Mouse (Mus musculus) hindbrain, embryonic 10.5 days (tissue): ENCODE data around the gene Utp6. TPM values are rescaled to one million over a fixed set of nuclear protein-coding genes. Genes with fewer than 3 reads are reported as not detected.
"Not testable (repeated sequence)": the region's sequence is repeated elsewhere in the genome, so short reads cannot be mapped to it uniquely, and the experiment has no call there.

Source experiments
- DNase-seq: peaks from one replicate; pipeline ENCODE4 v3.0.0-alpha.2; 2017; ENCODE audit warnings: low spot score
- H3K27ac ChIP-seq: fragments of 300-500 bp; sonication (generic); 2 replicates; pipeline ENCODE4 v1.5.1; 2016; ENCODE audit warnings: mild to moderate bottlenecking, moderate library complexity
- H3K27me3 ChIP-seq: fragments of 300-500 bp; sonication (generic); 2 replicates; pipeline ENCODE4 v1.6.1; 2016; ENCODE audit warnings: mild to moderate bottlenecking; ENCODE audit not compliant: poor library complexity, insufficient read depth, severe bottlenecking
- H3K36me3 ChIP-seq: fragments of 300-500 bp; sonication (generic); 2 replicates; pipeline ENCODE4 v1.6.1; 2016; ENCODE audit warnings: mild to moderate bottlenecking, moderate library complexity
- H3K4me1 ChIP-seq: fragments of 300-500 bp; sonication (generic); replicated peaks from 2 replicates; pipeline ENCODE4 v1.6.1; 2016; ENCODE audit warnings: mild to moderate bottlenecking
- H3K4me3 ChIP-seq: fragments of 300-500 bp; sonication (generic); 2 replicates; pipeline ENCODE4 v1.5.1; 2016; ENCODE audit warnings: mild to moderate bottlenecking, moderate library complexity
- H3K9me3 ChIP-seq: fragments of 300-500 bp; sonication (generic); 2 replicates; pipeline ENCODE4 v1.6.1; 2016; ENCODE audit warnings: mild to moderate bottlenecking, moderate library complexity
- WGBS: fragments of 180-500 bp; shearing (Covaris S2); methylation state at CpG from one replicate; pipeline ENCODE4 v1.1.7; 2016; 5-methylcytosine and 5-hydroxymethylcytosine counted together
- polyA plus RNA-seq: library from polyadenylated mRNA; unstranded; fragments of >200 nt; fragmentation: Nextera tagmentation; extraction: Ambion mirVana; gene quantifications from 2 replicates; pipeline ENCODE4 v1.2.1, GENCODE M21; 2016

Utp6 gene
- 44.9 and 62.4 TPM in 2 replicates for polyA plus RNA-seq

DNA sequence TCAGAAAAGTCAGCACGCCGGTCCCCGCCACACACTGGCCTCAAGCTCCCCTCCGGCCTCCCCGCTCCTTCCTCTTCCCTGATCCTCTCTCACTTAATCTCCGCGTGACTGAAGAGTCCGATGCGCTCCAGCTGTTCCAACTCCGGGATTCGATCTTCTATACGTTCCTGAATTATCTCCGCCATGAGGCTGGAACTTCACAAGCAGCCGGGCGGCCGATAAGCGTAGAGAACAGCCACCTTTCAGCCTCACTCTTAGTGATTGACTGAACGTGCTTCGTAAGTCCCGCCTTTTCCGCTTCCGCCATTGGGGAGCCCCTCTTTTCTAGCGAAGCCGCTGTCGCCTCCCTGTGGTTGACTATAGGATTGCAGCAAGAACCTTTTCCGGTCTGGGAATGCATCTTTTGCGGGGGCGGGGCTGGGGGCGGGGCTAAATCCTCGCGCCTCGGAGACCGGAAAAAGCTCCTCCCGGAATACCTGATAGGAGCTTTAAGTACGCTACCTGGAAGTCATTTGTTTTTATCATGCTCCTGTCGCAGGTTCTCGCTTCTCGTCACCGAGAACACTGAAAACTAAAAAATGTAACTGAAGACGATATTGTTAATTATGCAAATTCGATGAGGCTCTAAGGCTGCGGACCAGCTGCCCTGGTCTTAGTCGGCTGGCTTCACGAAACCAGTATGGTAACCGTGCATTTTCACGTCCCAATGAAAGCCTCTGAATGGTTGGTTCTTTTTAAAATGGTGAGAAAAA lies at the start of gene Utp6:
Utp6 (minus strand) TSS at position 266 of the 752 bp plus-strand sequence.
- H3K27me3 ChIP-seq = no peaks in the 10 kb centered on the region
- H3K36me3 ChIP-seq = peaks cover 32% of the 10 kb centered on the region
- peak within 1 kb of the TSS; percentile 84 for H3K27ac ChIP-seq
- WGBS = under 1% methylated on average over 46 of the region's 46 CpGs
- H3K9me3 ChIP-seq = no peaks in the 10 kb centered on the region
- peak; percentile 100 for DNase-seq
- H3K4me3 ChIP-seq = peak within 1 kb of the TSS; percentile 64
- H3K4me1 ChIP-seq = peaks cover 9% of the 10 kb centered on the region

DNA sequence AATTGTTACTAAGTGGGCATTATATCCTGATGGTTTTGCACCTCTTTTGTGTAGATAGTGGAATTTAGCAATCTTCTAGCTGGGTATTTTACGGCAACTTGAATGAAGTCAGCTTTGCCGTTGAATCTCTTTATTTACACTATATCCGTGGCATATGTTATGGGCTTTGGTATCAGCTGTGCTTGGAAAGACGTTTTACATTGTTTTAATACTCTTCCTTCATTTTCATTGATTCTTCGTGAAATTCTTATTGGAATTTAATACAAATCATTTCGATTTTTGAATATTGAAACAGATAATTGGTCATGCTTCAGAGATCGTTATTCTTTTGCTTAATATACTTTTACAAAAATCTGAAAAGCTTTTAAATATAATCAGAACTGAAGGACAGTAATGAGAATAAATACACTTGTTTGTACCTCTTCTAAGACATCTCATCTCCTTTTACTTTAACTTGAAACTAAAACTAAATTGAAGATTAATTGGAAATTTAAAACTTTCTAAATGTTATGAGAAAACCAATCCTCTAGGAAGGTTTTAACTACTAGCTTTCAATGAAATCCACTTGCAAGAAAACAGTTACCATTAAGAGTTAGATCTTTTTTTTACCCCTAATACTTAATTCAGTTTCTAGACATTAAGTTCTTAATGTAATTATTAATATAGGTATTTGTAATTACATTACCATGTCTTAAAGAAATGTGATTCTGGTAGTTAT lies 32.2 kb upstream of the Utp6 start:
- Histone ChIP-seq H3K4me1 (peaks cover 10% of the 10 kb centered on the region), H3K27me3 (no peaks in the 10 kb centered on the region), H3K27ac (peak overlapping the region; percentile 100), H3K4me3 (peak overlapping the region; percentile 98), H3K36me3 (peaks cover 37% of the 10 kb centered on the region), H3K9me3 (no peaks in the 10 kb centered on the region)
- whole genome bisulfite sequencing = 5% methylated on average over 7 of the region's 7 CpGs
- DNase-seq = no peak

DNA sequence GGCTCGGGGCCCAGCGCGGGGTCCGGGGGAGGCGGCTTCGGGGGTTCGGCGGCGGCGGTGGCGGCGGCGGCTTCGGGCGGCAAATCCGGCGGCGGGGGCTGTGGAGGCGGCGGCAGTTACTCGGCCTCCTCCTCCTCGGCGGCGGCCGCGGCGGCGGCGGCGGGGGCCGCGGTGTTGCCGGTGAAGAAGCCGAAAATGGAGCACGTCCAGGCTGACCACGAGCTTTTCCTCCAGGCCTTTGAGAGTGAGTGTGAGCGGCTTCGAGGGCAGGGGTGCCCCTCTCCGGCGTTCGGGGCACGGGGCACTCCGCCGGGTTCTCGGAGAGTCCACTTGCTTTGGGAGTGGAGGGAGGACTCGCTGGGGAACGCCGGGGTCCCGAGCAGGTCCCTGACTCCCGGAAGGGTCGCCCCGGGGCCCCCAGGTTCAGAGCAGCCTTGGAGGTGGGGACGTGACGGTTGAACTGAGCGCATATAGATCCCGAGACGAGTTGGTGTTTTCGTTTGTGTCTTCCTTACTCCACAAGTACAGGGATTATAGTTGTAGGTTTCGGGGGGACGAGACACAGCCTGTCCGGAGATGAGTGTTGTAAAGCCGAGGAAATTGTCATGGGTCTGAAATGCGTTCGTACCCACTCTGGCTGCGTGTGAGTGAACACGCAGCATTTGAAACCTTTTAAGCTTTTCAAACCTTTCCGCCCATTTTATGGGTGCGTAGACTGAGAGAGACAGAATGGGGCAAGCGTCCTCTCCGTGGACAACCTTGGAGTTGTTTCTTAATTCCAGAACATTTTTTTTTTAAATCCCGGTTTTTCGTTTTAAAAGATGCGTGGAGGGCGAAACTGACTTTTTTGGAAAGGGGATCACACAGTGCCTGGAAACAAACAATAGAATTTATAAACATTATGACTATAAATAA lies 31.4 kb upstream of the Utp6 start:
- H3K27ac ChIP-seq = peak overlapping the region; percentile 100
- under 1% methylated on average over 58 of the region's 74 CpGs for WGBS
- peaks cover 10% of the 10 kb centered on the region for H3K4me1 ChIP-seq
- no peaks in the 10 kb centered on the region for H3K9me3 ChIP-seq
- peaks cover 28% of the 10 kb centered on the region for H3K36me3 ChIP-seq
- DNase-seq = no peak
- peak overlapping the region; percentile 98 for H3K4me3 ChIP-seq
- H3K27me3 ChIP-seq = no peaks in the 10 kb centered on the region

DNA sequence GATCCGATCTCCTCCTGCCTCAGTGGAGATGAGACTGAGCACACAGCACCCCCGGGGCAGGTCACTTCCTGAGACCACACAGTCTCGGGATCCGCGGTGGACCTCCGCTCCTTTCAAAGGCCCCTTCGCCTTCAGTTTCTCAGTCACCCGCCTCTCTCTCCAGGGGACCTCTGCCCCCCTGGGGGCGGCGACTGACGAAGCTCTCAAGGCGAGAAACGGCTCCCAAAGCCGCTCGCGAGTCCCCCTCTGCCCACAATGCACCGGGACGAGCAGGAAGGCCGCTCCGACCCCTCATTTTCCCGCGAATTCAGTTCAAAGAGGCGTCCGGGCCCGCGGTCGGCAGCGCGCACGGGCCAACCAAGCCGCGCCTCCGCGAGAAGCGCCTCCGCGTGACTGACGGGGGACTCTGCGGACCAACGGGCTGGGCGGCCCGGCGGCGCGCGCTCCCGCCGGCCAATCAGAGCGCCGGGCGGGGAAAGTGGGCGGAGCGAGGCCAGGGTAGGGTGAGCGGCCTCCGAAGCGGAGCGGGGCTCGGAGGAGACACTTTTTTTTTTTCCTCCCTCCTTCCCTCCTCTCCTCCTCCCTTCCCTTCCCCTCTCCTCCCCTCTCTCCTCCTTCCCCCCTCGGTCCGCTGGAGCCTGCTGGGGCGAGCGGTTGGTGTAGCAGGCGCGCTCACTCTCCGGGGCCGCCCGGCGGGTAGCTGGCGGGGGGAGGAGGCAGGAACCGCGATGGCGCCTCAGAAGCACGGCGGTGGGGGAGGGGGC lies 30.6 kb upstream of the Utp6 start, which contains the start of gene Suz12:
Suz12 (plus strand) TSS at position 515 of the 764 bp plus-strand sequence.
- peak within 1 kb of the TSS; percentile 98 for H3K4me3 ChIP-seq
- WGBS = under 1% methylated on average over 74 of the region's 74 CpGs
- peaks cover 20% of the 10 kb centered on the region for H3K36me3 ChIP-seq
- H3K9me3 ChIP-seq = no peaks in the 10 kb centered on the region
- H3K27ac ChIP-seq = peak within 1 kb of the TSS; percentile 100
- no peaks in the 10 kb centered on the region for H3K27me3 ChIP-seq
- DNase-seq = peak; percentile 99
- H3K4me1 ChIP-seq = peaks cover 10% of the 10 kb centered on the region

DNA sequence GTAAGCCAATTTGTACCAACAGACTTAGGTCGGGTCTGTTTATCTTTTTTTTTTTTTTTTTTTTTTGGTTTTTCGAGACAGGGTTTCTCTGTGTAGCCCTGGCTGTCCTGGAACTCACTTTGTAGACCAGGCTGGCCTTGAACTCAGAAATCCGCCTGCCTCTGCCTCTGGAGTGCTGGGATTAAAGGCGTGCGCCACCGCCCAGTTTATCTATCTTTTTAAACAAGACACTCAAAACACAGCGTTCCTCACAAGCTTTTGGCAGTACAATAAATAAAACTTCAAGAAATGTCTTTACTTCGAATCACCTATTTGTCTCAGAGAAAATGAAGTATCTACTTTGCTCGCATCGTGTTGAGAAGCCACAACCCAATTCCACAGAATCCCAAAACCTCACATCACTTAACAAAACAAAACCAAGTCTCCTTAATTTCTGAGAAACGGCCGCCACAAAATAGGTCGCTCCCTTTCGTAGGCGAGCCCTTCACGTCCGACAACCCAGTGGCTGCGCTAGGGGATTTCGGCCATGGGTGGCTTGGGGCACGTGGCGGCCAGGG lies 29.9 kb upstream of the Utp6 start:
- peaks cover 10% of the 10 kb centered on the region for H3K4me1 ChIP-seq
- no peaks in the 10 kb centered on the region for H3K27me3 ChIP-seq
- DNase-seq = no peak
- WGBS = 31% methylated on average over 20 of the region's 21 CpGs
- H3K9me3 ChIP-seq = no peaks in the 10 kb centered on the region
- H3K36me3 ChIP-seq = peaks cover 13% of the 10 kb centered on the region
- peak overlapping the region; percentile 100 for H3K27ac ChIP-seq
- H3K4me3 ChIP-seq = peak overlapping the region; percentile 98

DNA sequence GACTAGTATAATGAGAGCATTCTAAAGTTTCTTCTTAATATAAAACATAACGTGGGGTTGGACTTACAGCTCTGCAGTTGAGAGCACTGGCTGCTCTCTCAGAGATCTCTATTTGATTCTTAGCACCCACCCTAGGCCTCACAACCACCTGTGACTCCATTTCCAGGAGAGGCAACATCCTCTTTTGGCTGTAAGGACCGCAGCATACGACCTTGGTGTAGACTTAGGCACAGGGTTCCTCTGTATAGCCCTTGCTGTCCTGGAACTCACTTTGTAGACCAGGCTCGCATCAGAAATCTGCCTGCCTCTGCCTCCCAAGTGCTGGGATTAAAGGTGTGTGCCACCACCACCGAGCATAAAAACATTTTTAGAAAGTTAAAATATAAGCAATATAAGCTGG lies 29.4 kb upstream of the Utp6 start:
- no peak overlapping the region for H3K27ac ChIP-seq
- no peaks in the 10 kb centered on the region for H3K27me3 ChIP-seq
- H3K4me1 ChIP-seq = peaks cover 10% of the 10 kb centered on the region
- WGBS = 92% methylated on average over 5 of the region's 5 CpGs
- no peak for DNase-seq
- H3K9me3 ChIP-seq = no peaks in the 10 kb centered on the region
- peaks cover 8% of the 10 kb centered on the region for H3K36me3 ChIP-seq
- no peak overlapping the region for H3K4me3 ChIP-seq

DNA sequence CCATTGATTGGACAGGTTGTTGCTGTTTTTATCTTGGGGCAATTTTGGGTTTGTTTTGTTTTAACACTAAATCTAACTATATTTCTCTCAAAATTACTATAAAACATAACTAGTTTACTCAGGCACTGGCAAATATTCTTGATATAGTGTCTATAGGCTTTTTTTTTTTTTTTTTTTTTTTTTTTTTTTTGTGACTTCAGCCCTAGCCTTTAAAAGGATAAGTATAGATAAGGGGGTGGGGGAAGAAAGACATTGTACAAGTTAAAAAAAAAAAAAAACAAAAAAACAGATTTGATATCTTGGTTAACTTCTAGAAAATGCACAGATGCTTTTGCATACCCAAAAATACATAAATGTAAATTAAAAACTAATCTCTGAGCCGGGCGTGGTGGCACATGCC lies 27.9 kb upstream of the Utp6 start:
- no peak overlapping the region for H3K4me3 ChIP-seq
- WGBS = 96% methylated on average over 2 of the region's 2 CpGs
- no peak overlapping the region for H3K27ac ChIP-seq
- no peak for DNase-seq
- no peaks in the 10 kb centered on the region for H3K27me3 ChIP-seq
- H3K9me3 ChIP-seq = no peaks in the 10 kb centered on the region
- peaks cover 8% of the 10 kb centered on the region for H3K4me1 ChIP-seq
- no peaks in the 10 kb centered on the region for H3K36me3 ChIP-seq

DNA sequence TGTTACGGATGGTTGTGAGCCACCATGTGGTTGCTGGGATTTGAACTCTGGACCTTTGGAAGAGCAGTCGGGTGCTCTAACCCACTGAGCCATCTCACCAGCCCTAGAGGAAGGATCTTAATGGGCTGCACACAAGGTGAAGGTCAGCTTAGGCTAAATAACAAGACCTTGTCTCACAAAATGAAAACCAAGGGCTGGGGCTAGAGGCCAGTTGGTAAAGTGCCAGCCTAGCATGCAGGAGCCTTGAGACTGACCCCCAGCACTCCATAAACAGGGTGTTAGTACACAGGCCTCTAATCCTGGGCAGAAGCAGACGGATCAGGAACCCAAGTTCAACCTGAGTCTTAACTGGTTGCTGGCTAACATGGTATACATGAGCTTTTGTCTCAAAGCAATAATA lies 25.7 kb upstream of the Utp6 start:
- WGBS = 83% methylated on average over 3 of the region's 3 CpGs
- Histone ChIP-seq H3K4me1 (peaks cover 4% of the 10 kb centered on the region; the same call in 1 of the 2 replicates), H3K9me3 (no peaks in the 10 kb centered on the region), H3K27ac (no peak overlapping the region), H3K4me3 (no peak overlapping the region), H3K36me3 (no peaks in the 10 kb centered on the region), H3K27me3 (no peaks in the 10 kb centered on the region)
- DNase-seq = no peak

DNA sequence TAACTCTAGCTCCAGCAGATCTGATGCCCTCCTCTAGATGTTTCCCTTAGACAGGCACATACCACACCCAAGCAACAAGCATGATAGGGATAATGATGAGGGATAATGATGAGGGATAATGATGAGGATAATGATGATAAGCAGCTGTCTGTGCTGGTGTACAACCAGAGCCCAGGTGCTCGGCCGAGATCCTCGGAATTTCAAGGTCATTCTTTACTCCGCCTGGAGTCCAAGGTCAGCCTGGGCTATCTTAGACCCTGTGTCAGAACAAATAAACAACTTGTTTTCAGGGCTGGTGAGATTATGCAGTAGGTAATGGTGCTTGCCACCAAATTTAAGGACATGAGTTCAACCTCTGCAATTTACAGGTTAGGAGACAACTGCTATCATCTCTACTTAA lies 24.7 kb upstream of the Utp6 start:
- Histone ChIP-seq H3K4me1 (no peaks in the 10 kb centered on the region), H3K36me3 (no peaks in the 10 kb centered on the region), H3K27me3 (no peaks in the 10 kb centered on the region), H3K9me3 (no peaks in the 10 kb centered on the region), H3K4me3 (no peak overlapping the region), H3K27ac (no peak overlapping the region)
- no peak for DNase-seq
- 93% methylated on average over 4 of the region's 4 CpGs for WGBS

DNA sequence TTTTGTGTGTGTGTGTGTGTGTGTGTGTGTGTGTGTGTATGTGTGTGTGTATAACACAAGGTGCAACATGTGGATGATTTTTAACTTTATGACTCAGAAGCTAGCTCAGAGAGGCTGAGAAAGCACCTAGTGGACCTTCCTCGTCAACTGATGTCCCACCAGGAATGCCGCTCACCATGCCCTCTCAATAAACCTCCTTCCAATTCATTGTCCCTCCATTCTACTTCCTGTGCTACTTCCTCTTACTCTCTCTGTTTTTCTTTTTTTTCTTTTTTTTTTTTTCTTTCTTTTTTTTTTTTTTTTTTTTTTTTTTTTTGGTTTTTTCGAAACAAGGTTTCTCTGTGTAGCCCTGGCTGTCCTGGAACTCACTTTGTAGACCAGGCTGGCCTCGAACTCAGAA lies 15.6 kb upstream of the Utp6 start:
- H3K36me3 ChIP-seq, H3K4me3 ChIP-seq, H3K27ac ChIP-seq, DNase-seq, H3K9me3 ChIP-seq: not testable (repeated sequence)
- Histone ChIP-seq H3K4me1 (peaks cover 23% of the 10 kb centered on the region), H3K27me3 (peaks cover 29% of the 10 kb centered on the region)
- WGBS = 94% methylated on average over 4 of the region's 4 CpGs

DNA sequence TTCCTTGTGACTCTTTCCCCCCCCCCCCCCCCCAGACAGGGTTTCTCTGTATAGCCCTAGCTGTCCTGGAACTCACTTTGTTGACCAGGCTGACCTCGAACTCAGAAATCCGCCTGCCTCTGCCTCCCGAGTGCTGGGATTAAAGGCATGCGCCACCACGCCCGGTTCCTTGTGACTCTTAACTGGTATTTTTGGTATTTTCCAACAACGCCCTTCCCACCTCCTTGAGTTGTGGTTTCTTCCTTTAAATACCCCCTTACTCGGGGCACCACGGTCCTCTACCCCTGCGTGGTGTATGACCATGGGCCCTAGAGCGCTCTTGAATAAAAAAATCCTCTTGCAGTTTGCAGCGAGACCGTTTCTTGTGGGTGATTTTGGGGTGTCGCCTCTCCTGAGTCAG lies 14.9 kb upstream of the Utp6 start:
- Histone ChIP-seq H3K4me1 (peaks cover 23% of the 10 kb centered on the region), H3K27me3 (peaks cover 36% of the 10 kb centered on the region)
- not testable (repeated sequence) for H3K4me3 ChIP-seq, H3K9me3 ChIP-seq, H3K36me3 ChIP-seq, DNase-seq, H3K27ac ChIP-seq
- 95% methylated on average over 14 of the region's 14 CpGs for WGBS

DNA sequence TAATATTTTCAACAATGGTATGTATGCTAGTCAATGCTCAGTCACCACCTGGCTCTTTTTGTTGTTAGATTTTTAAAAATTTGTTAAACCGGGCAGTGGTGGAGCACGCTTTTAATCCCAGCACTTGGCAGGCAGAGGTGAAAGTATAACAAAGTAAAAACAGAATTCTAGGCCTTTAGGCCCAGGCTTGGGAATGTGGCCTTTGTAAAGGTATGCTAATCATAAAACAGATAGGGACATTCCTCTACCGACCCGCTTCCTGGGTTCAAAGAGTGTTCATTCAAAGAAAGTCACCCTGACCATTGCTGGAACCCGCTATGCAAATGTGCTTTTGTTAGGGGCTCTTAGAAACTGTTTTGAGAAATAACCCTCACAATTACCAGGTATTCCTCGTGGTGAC lies 14.5 kb upstream of the Utp6 start:
- 81% methylated on average over 6 of the region's 6 CpGs for WGBS
- not testable (repeated sequence) for H3K36me3 ChIP-seq, H3K27ac ChIP-seq, H3K4me3 ChIP-seq, DNase-seq, H3K9me3 ChIP-seq
- Histone ChIP-seq H3K4me1 (peaks cover 23% of the 10 kb centered on the region), H3K27me3 (peaks cover 36% of the 10 kb centered on the region)
